Mouse (Mus musculus) granulocyte monocyte progenitor cell, adult 5-6 weeks (primary cell): Measurements from ENCODE around the gene Rbm6. TPM values are rescaled to one million over a fixed set of nuclear protein-coding genes. Genes with fewer than 3 reads are reported as not detected.
A peak's percentile ranks its signal among the peaks of the same experiment; 100 is the strongest.

Experiments used
- ATAC-seq: replicated peaks from 2 replicates; pipeline ENCODE4 v1.8.0; 2016; ENCODE audit warnings: mild to moderate bottlenecking, moderate TSS enrichment, inconsistent platforms; ENCODE audit not compliant: poor library complexity, severe bottlenecking
- total RNA-seq, 2 experiments: library from RNA; stranded (forward) in 1 of 2; stranded (reverse) in 1 of 2; fragments of 200-712, 200-1000 nt in 1 of 2; fragments of >200 nt in 1 of 2; fragmentation: Nextera tagmentation in 1 of 2; gene quantifications; 2 replicates each; pipeline ENCODE4 v1.2.3; 2014 to 2017

The Rbm6 gene
- total RNA-seq, 2 experiments from 2014 or later, result 110 to 115 TPM

DNA sequence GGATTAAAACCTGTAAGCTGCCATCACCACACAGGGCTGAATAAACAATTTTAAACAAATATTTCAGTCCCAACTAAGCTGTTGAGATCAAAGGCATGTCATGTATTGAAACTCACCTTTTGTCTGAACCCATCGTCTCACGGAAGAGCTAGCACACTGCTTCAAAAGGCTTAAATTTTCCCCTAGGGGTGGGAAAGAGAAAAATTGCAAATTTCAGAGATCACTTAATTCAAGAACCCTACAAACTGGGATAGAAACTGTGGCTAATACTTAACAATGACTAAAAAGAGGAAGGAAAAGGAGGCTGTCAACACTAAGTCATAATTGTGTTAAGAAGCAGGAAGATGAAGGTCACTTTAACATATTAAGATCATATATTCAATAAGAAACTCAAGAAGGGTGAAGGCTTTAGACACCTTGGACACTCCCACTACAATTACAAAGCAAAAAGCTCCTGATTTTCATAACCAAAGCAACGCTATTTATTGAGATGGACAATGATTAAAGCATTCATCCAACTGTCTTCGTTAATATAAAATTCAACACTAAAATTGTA, 103.5 kb downstream of the Rbm6 start:
- ATAC-seq, result peak; percentile 28

DNA sequence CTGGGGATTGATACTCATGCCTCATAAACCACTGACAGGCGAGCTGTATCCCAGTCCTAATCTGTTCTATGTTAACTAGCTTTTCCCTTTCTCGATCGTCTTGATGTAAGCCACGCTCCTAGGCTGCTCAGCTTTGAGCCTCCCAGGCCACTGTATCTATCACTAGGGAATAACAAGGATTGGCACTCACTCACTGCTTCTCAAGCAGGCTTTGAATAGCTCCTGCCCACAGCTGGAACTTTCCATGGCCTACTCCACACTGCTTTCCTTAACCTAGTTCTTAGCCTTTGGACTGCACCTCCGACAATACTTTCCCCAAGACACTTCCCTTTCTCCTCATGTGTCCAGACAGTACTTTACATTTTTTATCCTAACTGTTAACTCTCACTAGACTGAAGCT, 104.2 kb downstream of the Rbm6 start:
- no peak for ATAC-seq

DNA sequence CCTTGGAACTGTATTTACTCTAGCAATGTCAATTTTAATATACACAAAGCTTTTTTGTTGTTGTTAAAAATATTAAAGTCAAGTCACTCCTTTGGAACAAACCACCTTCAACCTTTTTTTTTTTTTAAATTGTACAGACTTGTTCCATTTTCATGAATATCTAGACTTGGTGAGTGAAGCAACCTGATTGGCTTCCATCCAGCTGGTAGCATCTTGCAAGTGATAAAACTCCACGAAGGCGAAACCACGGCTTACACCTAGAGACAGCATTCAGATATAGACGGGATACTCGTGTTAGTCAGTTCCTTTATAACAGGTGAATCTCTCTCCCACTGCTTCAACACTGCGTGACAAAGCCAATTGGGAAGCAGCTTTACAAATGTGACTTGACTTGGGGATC, 113.4 kb downstream of the Rbm6 start:
- no peak for ATAC-seq

DNA sequence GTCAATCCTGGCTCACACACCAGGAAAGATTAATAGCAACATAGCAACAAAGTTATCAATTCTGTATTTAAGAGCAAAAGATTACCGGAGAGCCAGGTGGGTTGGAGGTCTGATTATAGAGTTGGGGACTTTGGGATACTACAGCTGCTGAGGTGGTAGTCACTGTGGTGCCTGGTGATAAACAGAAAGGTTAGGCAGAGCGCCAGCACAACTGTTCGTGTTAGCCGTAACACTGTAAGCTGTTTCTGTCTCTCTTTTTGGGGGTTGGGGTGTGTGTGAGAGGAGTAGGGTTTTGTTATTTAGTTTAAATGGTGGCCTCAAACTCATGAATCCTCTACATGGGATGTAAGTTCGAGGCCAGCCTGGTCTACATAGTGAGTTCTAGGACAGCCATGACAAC, 122.7 kb downstream of the Rbm6 start:
- no peak for ATAC-seq

DNA sequence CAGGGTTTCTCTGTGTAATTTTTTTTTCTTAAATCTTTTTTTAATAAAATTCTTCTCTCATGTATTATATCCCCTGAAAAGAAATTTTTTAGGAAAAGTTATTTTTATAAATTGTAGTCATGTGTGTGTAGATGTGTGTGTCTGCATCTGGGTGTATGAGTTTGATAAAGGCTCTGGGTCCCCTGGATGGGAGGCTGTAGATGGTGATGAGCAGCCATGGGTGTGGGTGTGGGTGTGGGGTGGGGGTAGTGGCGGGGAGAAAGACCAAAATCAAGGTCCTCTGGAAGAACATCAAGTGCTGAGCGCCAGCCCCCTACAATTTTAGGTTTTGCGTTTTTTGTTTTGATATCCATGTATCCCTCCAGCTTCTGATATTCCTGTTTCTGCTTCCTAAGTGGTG, 125.0 kb downstream of the Rbm6 start:
- ATAC-seq, result no peak

DNA sequence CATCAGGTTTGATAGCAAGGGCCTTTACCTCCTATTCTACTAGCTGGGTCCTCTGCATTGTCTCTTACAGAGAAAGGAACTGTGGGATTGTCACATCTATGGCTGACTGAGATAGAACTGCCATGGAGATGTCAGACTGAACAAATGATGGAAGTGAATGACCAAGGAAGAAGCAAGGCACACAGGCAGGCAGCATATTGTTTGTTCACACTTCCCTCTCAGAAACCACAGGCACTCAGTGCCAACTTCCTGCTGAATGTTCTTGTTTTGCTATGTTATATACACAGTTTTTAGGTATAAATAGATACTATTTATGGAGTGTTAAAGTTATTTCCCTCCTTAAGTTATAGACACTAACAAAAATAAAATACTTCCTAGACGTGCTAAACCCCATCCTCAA, 125.7 kb downstream of the Rbm6 start:
- peak; percentile 56 for ATAC-seq

DNA sequence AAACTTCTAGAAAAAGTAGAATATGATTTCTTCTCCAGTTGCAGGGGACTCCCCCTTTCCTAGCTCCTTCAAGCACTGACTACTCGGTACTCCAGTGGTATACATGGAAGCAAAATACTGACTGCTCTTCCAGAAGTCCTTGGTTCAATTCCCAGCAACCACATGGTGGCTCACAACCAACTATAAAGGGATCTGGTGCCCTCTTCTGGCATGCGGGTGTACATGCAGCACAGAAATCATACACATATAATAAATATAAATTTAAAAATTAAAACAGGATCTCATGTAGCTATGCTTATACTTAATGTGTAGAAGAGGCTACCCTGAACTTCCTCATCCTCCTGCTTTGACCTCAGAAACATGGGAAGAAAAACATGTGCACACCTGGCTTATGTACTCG, 126.4 kb downstream of the Rbm6 start:
- ATAC-seq, result no peak

DNA sequence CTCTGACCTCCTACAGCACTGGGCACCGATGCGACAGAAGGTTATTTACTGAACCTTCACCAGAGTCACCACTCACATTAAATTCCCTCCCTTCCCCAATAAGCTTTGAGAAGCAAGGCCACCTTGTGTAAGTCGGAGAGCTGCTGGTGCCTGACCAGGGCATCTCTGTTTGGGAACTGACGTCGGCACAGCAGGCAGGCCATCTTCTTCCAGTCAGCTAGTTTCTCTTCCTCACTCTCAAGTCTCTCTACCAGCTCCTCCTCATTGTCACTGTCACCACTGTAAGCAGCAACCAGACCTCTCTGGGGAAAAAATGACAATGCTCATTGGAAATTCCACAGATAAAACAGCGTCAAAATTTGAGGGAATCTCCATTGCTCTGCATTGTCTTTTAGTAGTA, 129.0 kb downstream of the Rbm6 start:
- peak; percentile 28; the same call in 1 of the 2 replicates for ATAC-seq

DNA sequence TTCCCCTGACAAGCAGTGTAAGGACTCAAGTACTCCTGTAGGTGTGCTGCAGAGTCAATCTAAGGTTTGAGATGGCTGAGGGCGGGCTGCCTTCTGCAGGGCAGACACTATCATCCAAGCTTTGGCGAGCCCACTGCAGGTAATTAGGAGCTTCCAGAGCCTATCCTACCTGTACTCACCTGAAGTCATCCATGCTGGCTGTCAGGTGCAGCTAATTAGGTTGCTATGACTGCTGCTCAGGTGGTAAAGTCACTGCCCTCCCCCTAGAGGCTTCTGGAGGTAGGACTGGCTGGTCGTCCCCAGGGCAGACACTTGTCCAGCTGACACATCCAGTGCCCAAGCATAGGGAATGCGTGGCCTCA, 134.2 kb downstream of the Rbm6 start:
- ATAC-seq, result peak; percentile 41

DNA sequence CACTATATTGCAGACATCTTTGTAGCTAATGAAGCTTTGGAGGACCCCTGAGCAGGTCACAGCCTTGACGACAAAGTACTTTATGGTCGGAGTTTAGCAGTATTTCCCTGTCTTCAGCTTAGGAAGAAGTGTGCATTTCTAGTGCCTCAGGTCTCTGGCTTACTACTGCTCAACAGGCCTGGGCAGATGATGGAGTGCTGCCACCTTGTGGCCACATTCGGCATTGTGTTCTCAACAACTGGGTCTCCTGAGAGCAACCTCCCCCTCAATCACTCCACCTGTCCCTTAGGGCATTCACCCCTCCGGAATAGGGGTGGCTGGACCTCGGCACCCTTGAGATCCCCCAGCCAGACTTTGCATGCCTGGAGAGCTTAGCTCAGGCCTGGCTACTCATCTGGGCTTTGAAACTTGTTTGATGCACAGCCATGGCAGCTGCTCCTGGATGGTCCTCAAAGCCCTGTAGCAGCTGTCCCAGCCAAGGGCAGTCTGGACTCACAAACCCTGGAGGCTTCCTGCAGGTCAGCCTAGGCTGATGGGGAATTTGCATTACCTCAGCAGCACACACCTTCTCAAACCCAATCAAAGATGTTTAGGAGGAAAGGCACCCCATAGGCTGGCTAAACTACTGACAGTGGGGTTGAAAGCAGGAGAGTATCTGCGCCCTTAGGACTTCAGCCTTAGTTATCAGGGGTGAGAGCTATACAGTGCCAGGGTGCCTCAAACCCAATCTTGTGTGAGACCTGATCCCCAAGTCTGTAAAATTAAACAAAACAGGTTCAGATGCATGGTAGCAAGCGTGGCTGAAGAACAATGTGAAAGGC, 134.8 kb downstream of the Rbm6 start:
- peak; percentile 68 for ATAC-seq

DNA sequence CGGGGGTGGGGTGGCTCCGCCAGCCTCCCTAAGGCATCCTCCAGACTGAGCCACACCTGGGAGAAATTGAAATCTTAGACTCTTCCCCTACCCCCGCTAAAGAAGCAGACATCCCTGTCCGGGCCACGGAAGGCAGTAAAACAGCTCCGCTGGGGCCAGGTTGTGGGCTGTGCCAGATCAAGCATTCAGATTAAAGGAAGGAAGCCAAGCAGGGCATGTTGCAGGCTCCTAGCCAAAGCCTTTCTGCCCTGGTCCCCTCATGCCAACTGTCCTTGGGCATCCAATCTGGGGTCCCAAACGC, 136.9 kb downstream of the Rbm6 start:
- ATAC-seq, result 0 out of 2 replicates have a peak, but pooled peaks have one; percentile 3

DNA sequence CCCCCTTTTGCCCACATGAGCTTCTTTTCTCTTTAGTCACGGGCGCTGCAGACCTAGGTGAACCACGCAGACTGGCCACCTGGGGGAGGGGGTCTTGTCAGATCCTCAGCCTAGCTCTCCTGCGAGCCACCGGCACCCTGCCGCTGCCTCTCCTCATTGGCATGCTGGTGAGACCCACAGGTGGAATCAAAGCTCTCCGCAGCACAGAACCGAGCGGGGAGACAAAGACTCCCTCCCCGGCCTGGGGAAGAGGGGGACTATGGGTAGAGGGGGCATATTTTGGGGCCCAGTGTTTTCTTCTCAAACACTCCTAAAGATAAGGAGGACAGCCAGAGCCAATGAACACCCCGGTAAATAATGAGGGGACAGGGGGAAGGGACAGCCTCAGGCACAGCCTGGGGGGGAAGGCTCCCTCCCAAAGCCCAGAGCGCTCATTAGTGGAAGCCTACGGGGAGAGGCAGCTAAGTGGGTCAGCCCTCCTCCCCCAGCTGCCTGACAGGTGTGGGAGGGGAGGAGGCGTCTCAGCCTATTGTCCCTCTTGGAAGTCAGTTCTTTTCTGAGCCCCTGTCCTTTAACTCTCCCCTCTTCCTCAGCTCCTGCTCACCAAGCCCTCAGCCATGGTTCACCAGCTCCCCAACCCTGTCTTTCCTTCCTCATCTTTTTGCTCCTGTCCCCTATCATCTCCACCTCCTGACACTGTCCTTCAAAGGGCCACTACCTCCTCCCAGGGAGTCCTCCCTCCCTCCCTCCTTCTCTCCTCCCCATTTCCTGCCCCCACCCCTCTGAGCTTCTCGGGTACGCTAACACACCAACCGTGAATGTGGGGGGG, 137.5 kb downstream of the Rbm6 start:
- ATAC-seq, result no peak

DNA sequence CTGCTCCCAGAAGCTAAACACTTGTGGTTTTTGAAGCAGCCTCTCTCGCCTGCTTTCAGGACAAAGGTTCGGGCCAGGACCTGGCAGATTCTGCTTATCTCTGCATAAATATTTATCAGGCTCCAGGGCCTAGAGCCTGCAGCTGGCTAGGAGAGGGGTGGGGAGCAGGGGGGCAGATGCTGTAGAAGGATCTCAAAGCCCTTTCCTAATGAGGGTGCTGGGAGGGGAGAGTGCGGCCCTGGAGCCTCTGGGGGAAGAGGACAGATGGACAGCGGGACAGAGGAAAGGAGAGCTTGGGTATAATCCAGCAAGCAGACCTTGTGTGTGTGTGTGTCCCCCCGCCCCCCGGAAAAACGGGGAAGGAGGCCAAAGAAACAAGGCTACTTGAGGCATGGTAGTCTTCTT, 138.5 kb downstream of the Rbm6 start:
- no peak for ATAC-seq

DNA sequence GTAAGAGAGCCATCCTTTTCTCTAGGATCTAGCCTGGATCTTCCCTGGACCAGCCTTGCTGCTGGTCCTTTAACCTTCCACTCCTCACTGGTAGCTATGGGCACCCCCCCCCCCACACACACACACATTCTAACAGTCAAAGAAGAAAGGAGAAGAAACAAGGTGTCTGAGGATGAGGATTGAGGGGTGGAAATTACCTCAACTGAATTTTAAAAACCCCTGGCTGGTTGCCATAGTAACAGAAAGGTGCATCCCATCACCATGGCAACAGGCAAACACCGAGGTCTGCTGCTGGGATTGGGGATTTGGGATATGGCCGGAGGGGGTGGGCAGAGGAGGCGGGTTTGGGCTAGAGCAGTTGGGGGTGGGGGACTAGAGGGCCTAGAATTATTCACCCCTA, 143.3 kb downstream of the Rbm6 start:
- no peak for ATAC-seq

DNA sequence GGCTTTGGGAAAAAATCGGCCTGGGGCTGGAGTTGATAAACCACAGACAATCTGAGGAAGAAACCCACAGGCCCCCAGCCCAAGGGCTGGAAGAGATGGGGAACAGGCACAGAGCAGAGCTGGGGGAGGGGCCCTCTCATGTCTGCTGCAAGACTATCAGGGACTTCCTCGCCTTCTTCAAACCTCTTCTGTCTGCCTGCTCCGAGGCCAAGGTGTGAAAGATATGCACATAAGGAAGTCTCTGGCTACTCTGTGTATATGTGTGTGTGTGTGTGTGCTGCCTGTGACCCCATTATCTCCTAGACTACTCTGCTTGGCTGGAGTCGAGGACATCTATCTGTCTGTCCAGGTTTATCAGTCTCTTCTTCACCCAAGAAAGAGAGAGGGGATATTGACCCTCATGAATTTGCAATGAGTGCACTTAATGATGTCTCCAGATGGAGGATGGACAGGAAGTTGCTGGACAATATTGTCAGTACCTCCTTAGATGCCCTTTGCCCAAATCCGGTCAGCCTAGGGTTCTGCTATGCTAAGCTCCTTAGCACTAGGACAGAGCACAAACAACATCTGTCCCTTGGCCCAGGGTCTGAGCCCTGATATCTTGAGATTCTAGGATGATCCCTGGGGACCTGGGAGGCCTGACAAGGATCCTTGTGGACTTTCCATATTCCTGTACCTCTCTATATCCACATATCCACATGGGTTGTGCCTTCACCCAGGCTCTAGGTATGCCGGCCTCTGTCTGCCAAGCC, 143.9 kb downstream of the Rbm6 start:
- ATAC-seq, result no peak

DNA sequence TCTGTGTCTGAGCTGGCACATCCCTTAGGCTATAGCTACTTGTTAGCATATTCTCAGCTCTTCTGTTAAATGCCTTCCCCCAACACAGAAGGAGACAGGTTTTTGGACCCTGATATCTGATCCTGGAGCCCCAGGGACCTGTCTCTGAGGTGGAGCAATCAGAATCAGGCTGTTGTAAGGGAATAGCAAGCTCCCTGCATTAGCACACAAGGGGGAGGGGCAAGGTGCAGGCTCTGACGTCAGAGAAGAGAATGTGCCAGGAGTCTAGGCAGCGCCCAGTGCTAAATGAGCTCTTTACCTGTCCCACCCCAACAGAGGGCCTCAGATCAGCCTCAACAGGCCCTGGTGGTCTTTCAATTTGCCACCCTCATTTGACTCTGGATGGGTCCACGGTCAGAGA, 146.0 kb downstream of the Rbm6 start:
- ATAC-seq, result no peak

DNA sequence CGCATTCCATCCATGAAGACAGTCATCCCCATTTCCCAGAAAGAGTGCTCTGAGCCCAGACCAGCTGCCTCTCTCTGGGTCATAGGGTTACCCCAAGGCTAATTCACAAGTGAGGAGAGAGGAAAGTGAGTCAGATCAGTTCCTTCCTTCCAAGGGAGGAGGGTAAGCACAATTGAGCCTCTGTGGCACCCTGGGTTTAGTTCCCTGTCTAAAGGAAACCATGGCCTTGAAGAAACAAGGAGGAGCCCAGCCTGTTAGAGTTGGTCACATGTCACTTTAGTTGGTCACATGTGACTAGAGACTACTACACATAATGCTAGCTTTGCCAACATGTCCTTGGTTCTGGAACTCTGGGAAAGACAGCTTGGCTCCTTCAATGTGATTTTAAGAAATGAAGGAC, 148.2 kb downstream of the Rbm6 start:
- ATAC-seq, result peak; percentile 52

DNA sequence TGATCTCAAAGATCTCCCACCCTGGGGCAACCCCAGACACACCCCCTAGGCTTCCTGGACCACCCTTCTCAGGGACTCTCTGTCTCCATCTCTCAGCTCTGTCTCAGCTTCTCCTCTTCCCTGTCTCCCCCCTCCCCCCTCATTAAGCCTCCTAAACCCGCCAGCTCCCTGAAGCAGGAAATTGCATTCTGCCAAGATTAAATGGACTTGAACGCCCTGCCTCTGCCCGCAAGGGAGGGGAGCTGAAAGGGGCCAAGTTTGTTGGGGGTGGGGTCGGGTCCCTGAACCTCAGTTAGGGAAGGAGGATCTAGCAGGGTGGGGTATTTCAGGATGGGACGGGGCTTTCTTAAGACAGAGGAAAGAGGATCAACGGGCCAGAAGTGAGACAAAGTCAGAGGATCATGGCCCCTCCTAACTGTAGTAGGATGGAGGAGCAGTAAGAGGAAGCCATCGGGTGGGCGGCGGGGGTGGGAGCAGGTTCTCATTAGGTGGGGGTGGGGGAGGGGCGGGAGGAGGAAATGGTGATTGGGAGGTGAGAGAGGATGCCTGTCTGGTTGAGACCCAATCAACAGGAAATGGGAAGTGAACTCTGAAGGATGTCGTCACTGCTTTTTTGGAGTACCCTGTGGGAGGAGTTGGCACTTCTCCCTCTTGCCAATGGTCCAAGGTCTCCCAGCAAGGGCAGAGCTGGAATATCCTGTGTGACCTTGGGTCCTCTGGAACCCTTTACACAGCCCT, 149.1 kb downstream of the Rbm6 start:
- peak; percentile 67 for ATAC-seq
